Mouse (Mus musculus) forebrain, embryonic 13.5 days (tissue): ENCODE data around the gene Fra10ac1. TPM values are rescaled to one million over a fixed set of nuclear protein-coding genes. Genes with fewer than 3 reads are reported as not detected.

Experiments
- ATAC-seq: fragments of 200-750 bp; cut with Nextera tagmentation; 2 replicates; pipeline ENCODE4 v1.8.0; 2017
- H3K27ac ChIP-seq: fragments of 300-500 bp; sonication (generic); 2 replicates; pipeline ENCODE4 v1.5.1; 2015; ENCODE audit warnings: inconsistent platforms, mild to moderate bottlenecking, moderate library complexity
- H3K27me3 ChIP-seq: fragments of 300-500 bp; sonication (generic); 2 replicates; pipeline ENCODE4 v1.6.1; 2015; ENCODE audit warnings: mild to moderate bottlenecking, inconsistent platforms
- H3K36me3 ChIP-seq: fragments of 300-500 bp; sonication (generic); 2 replicates; pipeline ENCODE4 v1.6.1; 2015; ENCODE audit warnings: mild to moderate bottlenecking, inconsistent platforms; ENCODE audit not compliant: poor library complexity, severe bottlenecking
- H3K4me1 ChIP-seq: fragments of 300-500 bp; sonication (generic); 2 replicates; pipeline ENCODE4 v1.6.1; 2015; ENCODE audit warnings: inconsistent platforms
- H3K4me2 ChIP-seq: fragments of 300-500 bp; sonication (generic); 2 replicates; pipeline ENCODE4 v1.6.1; 2015; ENCODE audit warnings: inconsistent platforms, mild to moderate bottlenecking, moderate library complexity
- H3K4me3 ChIP-seq: fragments of 300-500 bp; sonication (generic); 2 replicates; pipeline ENCODE4 v1.5.1; 2015; ENCODE audit warnings: mild to moderate bottlenecking, inconsistent platforms
- H3K9ac ChIP-seq: fragments of 300-500 bp; sonication (generic); 2 replicates; pipeline ENCODE4 v1.6.1; 2015; ENCODE audit warnings: mild to moderate bottlenecking, inconsistent platforms
- H3K9me3 ChIP-seq: fragments of 300-500 bp; sonication (generic); replicated peaks from 2 replicates; pipeline ENCODE4 v1.6.1; 2016; ENCODE audit warnings: inconsistent platforms
- WGBS: fragments of 180-500 bp; shearing (Covaris S2); methylation state at CpG from one replicate; pipeline ENCODE4 v1.1.7; 2015; 5-methylcytosine and 5-hydroxymethylcytosine counted together
- polyA plus RNA-seq: library from polyadenylated mRNA; unstranded; fragments of >200 nt; fragmentation: Nextera tagmentation; extraction: Ambion mirVana; gene quantifications from 2 replicates; pipeline ENCODE4 v1.2.1, GENCODE M21; 2015

Fra10ac1 gene
- polyA plus RNA-seq, result 50.4 and 52.4 TPM in 2 replicates

DNA sequence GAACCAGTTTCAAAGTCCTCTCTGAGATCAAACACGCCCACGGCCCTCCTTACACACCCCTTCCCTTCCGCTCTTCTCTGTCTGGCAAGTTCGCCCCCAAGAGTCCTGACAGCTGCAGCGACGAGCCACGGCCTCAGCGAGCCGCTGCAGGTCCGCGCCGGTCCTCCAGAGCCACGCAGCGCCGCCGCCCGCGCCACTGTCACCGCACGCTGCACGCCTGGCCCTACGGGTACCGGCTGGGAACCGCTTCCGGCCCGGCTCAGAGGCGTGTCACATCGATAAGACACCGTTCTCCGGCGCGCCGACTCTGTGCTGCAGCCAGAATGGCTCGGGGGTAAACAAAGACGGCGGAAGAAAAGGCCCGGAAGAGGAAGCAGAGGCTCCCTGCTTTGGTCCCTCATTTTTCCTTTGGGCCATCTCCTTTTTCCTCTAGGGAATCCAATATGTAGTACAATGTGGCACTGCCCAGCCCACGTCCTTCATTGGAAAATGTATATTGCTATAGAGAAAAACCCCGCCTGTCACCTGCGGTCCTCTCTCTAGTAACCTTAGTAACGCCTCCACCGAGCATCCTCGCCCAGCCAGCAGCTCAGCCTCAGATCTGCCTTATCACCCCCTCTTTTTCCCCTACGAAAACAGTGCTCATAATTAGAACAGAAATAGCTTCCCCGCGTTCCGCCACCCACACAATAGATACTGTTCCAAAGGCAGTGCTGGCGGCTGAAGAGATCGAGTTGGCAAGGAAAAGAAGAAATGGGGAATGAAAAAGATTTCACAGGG is at the start of gene Fra10ac1:
Gene Fra10ac1, minus strand, starts transcription at position 252 of the 780 bp plus-strand sequence.
- H3K27me3 ChIP-seq, result no peaks in the 10 kb centered on the region
- H3K9ac ChIP-seq, result peak within 1 kb of the TSS; percentile 75
- WGBS, result under 1% methylated on average over 49 of the region's 49 CpGs
- H3K36me3 ChIP-seq, result 0 out of 2 replicates have a peak, but pooled peaks cover 4% of the 10 kb centered on the region
- peak within 1 kb of the TSS; percentile 95 for H3K27ac ChIP-seq
- H3K4me2 ChIP-seq, result peak within 1 kb of the TSS; percentile 58
- H3K4me3 ChIP-seq, result peak within 1 kb of the TSS; percentile 65
- H3K4me1 ChIP-seq, result peaks cover 11% of the 10 kb centered on the region
- H3K9me3 ChIP-seq, result 0 out of 2 replicates have a peak, but pooled peaks cover 4% of the 10 kb centered on the region
- peak; percentile 98 for ATAC-seq

DNA sequence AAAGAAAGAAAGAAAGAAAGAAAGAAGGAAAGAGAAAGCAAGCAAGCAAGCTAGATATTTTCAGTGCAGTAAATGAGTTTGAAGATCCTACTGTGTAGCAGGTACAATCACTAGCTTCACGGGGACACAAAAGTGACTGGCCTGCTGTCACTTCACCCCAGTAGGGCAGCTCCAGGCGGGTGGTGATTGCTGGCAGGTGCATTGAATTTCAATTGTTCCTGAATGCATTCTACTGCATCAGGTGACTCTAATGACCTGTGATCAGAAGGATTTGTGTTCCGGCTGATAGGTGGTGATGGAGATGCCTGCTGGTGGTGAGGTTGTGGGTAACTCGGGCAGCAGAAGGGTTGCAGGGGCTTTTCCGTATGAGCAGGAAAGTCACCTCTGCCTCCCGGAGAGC is 47.1 kb upstream of the Fra10ac1 start:
- Histone ChIP-seq H3K27ac (no peak overlapping the region), H3K4me3 (no peak overlapping the region), H3K9ac (no peak overlapping the region), H3K4me2 (no peak overlapping the region), H3K9me3 (no peaks in the 10 kb centered on the region), H3K27me3 (0 out of 2 replicates have a peak, but pooled peaks cover 3% of the 10 kb centered on the region), H3K4me1 (no peaks in the 10 kb centered on the region), H3K36me3 (no peaks in the 10 kb centered on the region)
- WGBS, result 32% methylated on average over 6 of the region's 6 CpGs
- ATAC-seq, result no peak

DNA sequence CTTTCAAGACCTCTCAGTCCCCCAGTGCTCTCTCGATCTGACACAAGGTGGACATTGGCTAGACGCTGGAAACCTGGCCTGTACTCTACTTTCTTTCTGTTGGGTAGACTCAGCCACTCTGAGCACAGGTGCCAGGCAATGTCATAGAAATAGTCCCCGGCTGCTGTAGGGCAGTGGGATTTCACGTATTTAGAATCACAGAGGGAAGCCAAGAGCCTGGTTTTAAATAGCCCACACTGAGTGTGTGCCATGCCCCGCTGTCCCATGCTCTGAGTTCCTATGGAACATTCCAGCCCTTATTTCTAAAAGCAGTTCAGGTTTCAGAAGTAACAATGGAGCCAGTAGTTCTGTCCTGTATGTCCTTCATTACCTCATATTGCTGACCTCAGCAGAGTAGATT is 43.5 kb upstream of the Fra10ac1 start:
- Histone ChIP-seq H3K9me3 (no peaks in the 10 kb centered on the region), H3K27me3 (peaks cover 11% of the 10 kb centered on the region; the same call in 1 of the 2 replicates), H3K4me3 (no peak overlapping the region), H3K36me3 (no peaks in the 10 kb centered on the region), H3K9ac (no peak overlapping the region), H3K4me2 (no peak overlapping the region), H3K4me1 (peaks cover 17% of the 10 kb centered on the region), H3K27ac (no peak overlapping the region)
- WGBS, result 85% methylated on average over 5 of the region's 5 CpGs
- ATAC-seq, result no peak

DNA sequence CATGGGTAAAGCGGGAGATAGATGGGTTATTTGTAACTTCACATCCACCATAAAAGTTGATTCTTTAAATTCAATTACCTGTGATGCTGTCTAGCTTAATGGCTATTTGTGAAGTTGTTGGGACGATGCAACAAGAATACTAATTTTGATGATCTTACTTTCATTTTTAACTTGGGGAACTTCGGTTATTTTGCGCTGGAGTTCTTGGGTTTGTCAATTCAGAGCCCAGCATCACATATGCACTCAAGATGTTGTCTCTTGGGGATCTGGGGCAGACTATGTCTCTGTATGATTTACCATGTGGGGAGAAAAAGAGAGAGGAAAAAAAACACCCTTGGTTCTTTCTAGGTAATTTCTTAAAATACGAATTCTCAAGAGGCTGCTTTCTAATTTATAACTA is 41.8 kb upstream of the Fra10ac1 start:
- Histone ChIP-seq H3K27me3 (peaks cover 11% of the 10 kb centered on the region; the same call in 1 of the 2 replicates), H3K4me1 (peaks cover 17% of the 10 kb centered on the region), H3K27ac (no peak overlapping the region), H3K9ac (no peak overlapping the region), H3K4me3 (0 out of 2 replicates have a peak overlapping the region, but pooled peaks have one; percentile 27), H3K9me3 (no peaks in the 10 kb centered on the region), H3K4me2 (peak overlapping the region; percentile 55), H3K36me3 (no peaks in the 10 kb centered on the region)
- 89% methylated on average over 5 of the region's 5 CpGs for WGBS
- no peak for ATAC-seq

DNA sequence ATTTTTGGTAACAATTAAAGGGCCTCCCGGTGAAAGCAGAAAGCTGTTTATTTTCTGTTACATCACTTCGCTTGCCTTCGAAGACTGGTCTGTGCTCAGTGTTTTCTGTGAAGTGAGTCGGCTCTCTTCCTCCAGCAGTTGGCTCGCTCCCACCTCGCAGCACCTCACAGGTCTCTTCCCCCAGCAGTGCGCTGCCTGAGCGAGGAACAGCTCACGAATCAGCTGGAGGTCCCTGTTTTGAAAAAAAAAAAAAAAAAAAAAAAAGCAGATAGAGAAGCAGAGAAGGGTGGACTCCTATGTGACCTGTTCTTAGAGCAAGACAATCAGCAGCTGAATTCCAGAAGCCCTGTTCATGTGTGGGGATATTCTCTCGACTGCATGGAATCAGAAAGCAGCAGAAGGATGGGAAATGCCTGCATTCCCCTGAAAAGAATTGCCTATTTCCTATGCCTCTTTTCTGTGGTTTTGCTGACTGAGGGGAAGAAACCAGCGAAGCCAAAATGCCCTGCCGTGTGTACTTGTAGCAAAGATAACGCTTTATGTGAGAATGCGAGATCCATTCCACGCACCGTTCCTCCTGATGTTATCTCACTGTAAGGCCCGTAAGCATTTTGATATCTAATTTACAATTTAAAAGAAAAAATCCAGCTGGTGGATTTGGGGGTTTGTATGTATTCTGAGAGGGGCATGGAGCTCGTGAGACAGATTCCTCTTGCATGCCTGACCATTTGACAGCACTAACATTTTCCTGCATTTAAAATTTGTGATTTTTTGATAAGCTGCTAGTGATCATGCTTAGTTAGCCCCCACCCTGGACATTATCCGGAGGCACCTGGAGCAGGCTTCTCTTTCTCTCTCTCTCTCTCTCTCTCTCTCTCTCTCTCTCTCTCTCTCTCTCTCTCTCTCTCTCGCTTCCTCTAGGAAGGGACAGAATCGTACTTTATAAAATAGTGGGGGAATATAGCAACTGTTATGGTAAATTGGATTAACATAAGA is 40.8 kb upstream of the Fra10ac1 start, which contains the start of gene Lgi1:
Gene Lgi1, plus strand, starts transcription at position 32 of the 996 bp plus-strand sequence.
- H3K36me3 ChIP-seq, result no peaks in the 10 kb centered on the region
- H3K4me1 ChIP-seq, result peaks cover 25% of the 10 kb centered on the region
- ATAC-seq, result peak; percentile 48
- peak within 1 kb of the TSS; percentile 55 for H3K4me2 ChIP-seq
- no peaks in the 10 kb centered on the region for H3K9me3 ChIP-seq
- peak within 1 kb of the TSS; percentile 59 for H3K9ac ChIP-seq
- peak within 1 kb of the TSS; percentile 73 for H3K27ac ChIP-seq
- peaks cover 11% of the 10 kb centered on the region; the same call in 1 of the 2 replicates for H3K27me3 ChIP-seq
- 21% methylated on average over 21 of the region's 21 CpGs for WGBS
- H3K4me3 ChIP-seq, result peak within 1 kb of the TSS; percentile 27

DNA sequence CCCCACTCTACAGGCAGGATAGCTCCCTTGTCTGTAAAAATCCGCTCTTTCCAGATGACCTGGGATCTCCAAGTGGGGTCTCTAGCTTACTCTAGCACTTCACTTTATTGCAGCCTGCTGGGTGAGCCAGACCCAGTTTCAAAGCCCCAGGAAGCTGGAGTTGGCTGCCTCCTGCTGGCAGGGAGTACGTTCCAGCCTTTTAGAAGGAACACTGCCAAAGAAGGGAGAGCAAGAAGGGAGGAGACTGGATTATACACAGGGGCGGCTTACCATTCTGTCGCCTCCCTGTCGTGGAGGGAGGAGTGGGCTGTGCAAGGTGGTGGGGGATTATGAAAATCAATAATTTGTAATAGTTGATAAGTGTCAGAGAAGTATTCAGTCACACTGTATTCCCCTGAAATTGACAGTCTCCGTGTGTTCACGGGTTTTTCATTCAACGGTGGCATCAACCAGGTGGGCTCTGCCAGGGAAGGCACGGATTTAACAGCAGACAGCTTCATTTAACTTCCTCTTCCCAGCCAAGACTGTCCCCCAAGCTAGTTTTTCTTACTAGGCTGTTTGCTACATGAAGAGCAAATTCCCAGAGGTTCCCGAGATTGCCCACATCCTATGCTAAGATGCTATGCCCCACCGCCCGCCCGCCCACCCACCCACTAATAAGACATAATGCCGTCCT is 40.0 kb upstream of the Fra10ac1 start:
- peaks cover 11% of the 10 kb centered on the region; the same call in 1 of the 2 replicates for H3K27me3 ChIP-seq
- peak; percentile 70 for ATAC-seq
- 13% methylated on average over 14 of the region's 14 CpGs for WGBS
- peak overlapping the region; percentile 55 for H3K4me2 ChIP-seq
- H3K36me3 ChIP-seq, result no peaks in the 10 kb centered on the region
- H3K4me3 ChIP-seq, result peak overlapping the region; percentile 27
- peak overlapping the region; percentile 73 for H3K27ac ChIP-seq
- peak overlapping the region; percentile 59; the same call in 1 of the 2 replicates for H3K9ac ChIP-seq
- no peaks in the 10 kb centered on the region for H3K9me3 ChIP-seq
- H3K4me1 ChIP-seq, result peaks cover 34% of the 10 kb centered on the region

DNA sequence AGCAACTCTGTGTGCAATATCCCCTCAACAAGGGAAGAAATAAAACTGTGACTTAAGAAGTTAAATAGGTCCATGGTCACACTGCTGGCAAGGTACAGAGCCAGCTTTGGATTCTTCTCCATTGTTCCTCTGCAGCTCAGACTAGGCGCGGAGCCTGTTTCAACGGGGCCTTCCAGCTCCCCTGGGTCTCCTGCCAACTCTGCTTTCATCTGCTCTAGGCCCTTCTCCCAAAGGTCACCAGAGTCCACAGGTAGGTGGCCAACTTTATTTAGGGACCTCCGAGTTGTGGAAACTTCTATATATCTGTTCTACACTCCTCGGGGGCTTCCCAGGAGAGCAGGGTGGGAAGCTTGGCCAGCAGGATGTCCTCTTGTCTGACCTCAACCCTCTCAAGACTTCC is 37.4 kb upstream of the Fra10ac1 start:
- Histone ChIP-seq H3K9ac (no peak overlapping the region), H3K4me3 (no peak overlapping the region), H3K27me3 (peaks cover 8% of the 10 kb centered on the region; the same call in 1 of the 2 replicates), H3K36me3 (no peaks in the 10 kb centered on the region), H3K9me3 (no peaks in the 10 kb centered on the region), H3K27ac (no peak overlapping the region), H3K4me1 (peaks cover 38% of the 10 kb centered on the region), H3K4me2 (no peak overlapping the region)
- ATAC-seq, result no peak
- 79% methylated on average over 5 of the region's 5 CpGs for WGBS

DNA sequence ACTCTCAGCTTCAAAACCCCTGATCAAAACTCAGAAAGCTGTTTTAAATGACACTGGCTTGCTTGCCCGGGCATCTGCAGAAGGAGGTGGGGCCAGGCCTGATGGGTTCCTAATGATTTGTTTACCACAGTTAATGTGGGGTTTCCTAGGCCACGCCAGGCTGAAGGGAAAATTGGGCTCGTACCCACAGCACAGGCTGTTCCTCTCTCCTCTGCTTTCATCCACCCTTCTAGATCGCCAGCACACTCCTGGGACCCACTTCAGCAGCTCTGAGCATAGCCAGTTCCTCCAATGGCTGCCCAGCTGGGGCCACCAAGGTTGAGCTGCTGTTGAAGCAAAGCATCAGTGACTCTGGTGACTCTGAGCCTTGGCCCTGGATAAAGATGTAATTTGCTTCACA is 36.4 kb upstream of the Fra10ac1 start:
- Histone ChIP-seq H3K4me1 (peaks cover 38% of the 10 kb centered on the region), H3K9ac (no peak overlapping the region), H3K4me2 (no peak overlapping the region; the same call in 1 of the 2 replicates), H3K27ac (no peak overlapping the region), H3K9me3 (no peaks in the 10 kb centered on the region), H3K4me3 (no peak overlapping the region), H3K27me3 (peaks cover 8% of the 10 kb centered on the region; the same call in 1 of the 2 replicates), H3K36me3 (no peaks in the 10 kb centered on the region)
- ATAC-seq, result peak; percentile 29; the same call in 1 of the 2 replicates
- 24% methylated on average over 4 of the region's 4 CpGs for WGBS

DNA sequence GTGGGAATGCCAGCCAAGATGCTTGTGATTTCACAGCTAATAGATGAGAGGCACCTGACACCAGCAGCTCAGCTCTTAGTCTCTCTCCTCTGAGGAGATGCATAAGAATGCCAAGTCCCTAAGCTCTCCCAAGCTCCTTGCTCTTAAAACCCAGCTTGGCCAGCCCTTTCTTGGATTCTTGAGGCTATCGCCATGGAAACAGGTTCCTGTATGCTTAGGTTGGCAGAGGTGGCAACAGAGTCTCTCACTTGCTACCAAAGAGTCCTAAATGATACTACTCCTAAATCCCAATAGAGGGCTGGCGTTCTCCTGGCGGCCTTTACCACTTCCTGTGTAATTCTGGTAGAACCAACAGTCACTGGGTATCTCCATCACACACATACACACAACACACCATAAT is 35.5 kb upstream of the Fra10ac1 start:
- Histone ChIP-seq H3K9me3 (no peaks in the 10 kb centered on the region), H3K4me2 (no peak overlapping the region), H3K9ac (no peak overlapping the region)

DNA sequence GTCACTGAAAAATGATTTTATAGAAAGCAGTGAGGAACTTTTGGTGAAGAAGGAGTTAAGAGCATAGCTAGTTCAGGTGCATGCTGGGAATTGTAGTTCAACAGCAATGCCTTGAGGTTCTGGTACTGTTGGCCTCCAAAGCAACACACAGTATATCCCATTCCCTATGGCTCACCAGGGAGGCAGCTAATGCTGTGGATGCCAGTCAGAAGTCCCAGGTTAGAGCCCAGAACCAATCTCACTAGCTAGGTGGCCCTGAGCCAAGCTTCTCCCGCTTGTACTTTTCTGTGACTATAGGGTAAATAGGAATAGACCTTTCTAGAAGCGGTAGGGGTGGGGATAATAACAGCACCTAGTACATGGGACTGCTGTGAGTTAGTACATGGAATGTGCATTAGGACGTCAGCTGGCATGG is 34.7 kb upstream of the Fra10ac1 start:
- Histone ChIP-seq H3K9me3 (no peaks in the 10 kb centered on the region), H3K4me2 (no peak overlapping the region), H3K9ac (no peak overlapping the region), H3K36me3 (no peaks in the 10 kb centered on the region), H3K27ac (no peak overlapping the region), H3K27me3 (peaks cover 5% of the 10 kb centered on the region; the same call in 1 of the 2 replicates), H3K4me3 (no peak overlapping the region), H3K4me1 (peaks cover 22% of the 10 kb centered on the region)
- ATAC-seq, result peak; percentile 60
- WGBS, result 68% methylated on average over 3 of the region's 3 CpGs

More for the DNA sequence above, 35.5 kb upstream of the Fra10ac1 start:
- Histone ChIP-seq H3K4me1 (peaks cover 29% of the 10 kb centered on the region), H3K27ac (no peak overlapping the region), H3K27me3 (peaks cover 8% of the 10 kb centered on the region; the same call in 1 of the 2 replicates), H3K4me3 (no peak overlapping the region), H3K36me3 (no peaks in the 10 kb centered on the region)
- WGBS, result 76% methylated on average over 3 of the region's 3 CpGs
- ATAC-seq, result no peak

DNA sequence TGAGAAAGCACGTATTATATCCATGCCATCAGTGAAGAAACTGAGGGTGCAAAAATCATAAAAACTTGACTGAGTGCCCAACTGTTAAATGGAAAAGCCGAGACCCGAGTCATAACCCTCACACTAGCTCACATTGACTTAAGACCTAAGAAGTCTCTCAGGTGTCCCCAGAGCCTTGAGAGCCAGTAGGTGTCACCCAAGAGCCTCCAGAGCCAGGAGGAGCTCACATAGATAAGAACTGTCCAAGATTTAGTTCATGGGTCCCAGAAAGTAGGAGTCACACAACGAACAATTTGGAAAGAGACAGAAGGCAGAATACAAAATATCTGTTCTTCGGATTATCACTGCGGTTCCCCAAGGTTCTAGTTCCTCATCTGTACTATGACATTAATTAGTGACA is 29.8 kb upstream of the Fra10ac1 start:
- H3K36me3 ChIP-seq, result no peaks in the 10 kb centered on the region
- ATAC-seq, result no peak; the same call in 1 of the 2 replicates

More for the DNA sequence above, 29.8 kb upstream of the Fra10ac1 start:
- H3K4me3 ChIP-seq, result no peak overlapping the region
- no peak overlapping the region for H3K9ac ChIP-seq
- 62% methylated on average over 6 of the region's 6 CpGs for WGBS
- no peaks in the 10 kb centered on the region for H3K9me3 ChIP-seq
- H3K4me1 ChIP-seq, result peaks cover 2% of the 10 kb centered on the region; the same call in 1 of the 2 replicates
- H3K4me2 ChIP-seq, result no peak overlapping the region
- no peaks in the 10 kb centered on the region for H3K27me3 ChIP-seq
- no peak overlapping the region for H3K27ac ChIP-seq
